Mouse (Mus musculus) neural tube, embryonic 15.5 days (tissue): ENCODE measurements around the gene Btbd6. TPM values are rescaled to one million over a fixed set of nuclear protein-coding genes. Genes with fewer than 3 reads are reported as not detected.
A peak's percentile ranks its signal among the peaks of the same experiment; 100 is the strongest.

Experiments
- ATAC-seq: fragments of 200-750 bp; cut with Nextera tagmentation; 2 replicates; pipeline ENCODE4 v1.8.0; 2017; ENCODE audit warnings: mild to moderate bottlenecking, moderate TSS enrichment, moderate library complexity; ENCODE audit not compliant: low FRiP score
- H3K27ac ChIP-seq: fragments of 300-500 bp; sonication (generic); replicated peaks from 2 replicates; pipeline ENCODE4 v1.5.1; 2015; ENCODE audit warnings: mild to moderate bottlenecking, inconsistent platforms
- H3K27me3 ChIP-seq: fragments of 300-500 bp; sonication (generic); replicated peaks from 2 replicates; pipeline ENCODE4 v1.6.1; 2015; ENCODE audit warnings: inconsistent platforms
- H3K36me3 ChIP-seq: fragments of 300-500 bp; sonication (generic); 2 replicates; pipeline ENCODE4 v1.6.1; 2015; ENCODE audit warnings: inconsistent platforms
- H3K4me1 ChIP-seq: fragments of 300-500 bp; sonication (generic); 2 replicates; pipeline ENCODE4 v1.6.1; 2015; ENCODE audit warnings: inconsistent platforms
- H3K4me2 ChIP-seq: fragments of 300-500 bp; sonication (generic); 2 replicates; pipeline ENCODE4 v1.6.1; 2015; ENCODE audit warnings: inconsistent platforms, mild to moderate bottlenecking, moderate library complexity
- H3K4me3 ChIP-seq: fragments of 300-500 bp; sonication (generic); replicated peaks from 2 replicates; pipeline ENCODE4 v1.5.1; 2015; ENCODE audit warnings: mild to moderate bottlenecking, inconsistent platforms
- H3K9ac ChIP-seq: fragments of 300-500 bp; sonication (generic); replicated peaks from 2 replicates; pipeline ENCODE4 v1.6.1; 2015; ENCODE audit warnings: mild to moderate bottlenecking, inconsistent platforms
- H3K9me3 ChIP-seq: fragments of 300-500 bp; sonication (generic); replicated peaks from 2 replicates; pipeline ENCODE4 v1.6.1; 2016; ENCODE audit warnings: inconsistent platforms
- WGBS: fragments of 180-500 bp; shearing (Covaris S2); methylation state at CpG from one replicate; pipeline ENCODE4 v1.1.7; 2015; ENCODE audit warnings: mixed read lengths; 5-methylcytosine and 5-hydroxymethylcytosine counted together
- polyA plus RNA-seq: library from polyadenylated mRNA; unstranded; fragments of >200 nt; fragmentation: Nextera tagmentation; extraction: Ambion mirVana; gene quantifications from 2 replicates; pipeline ENCODE4 v1.2.1, GENCODE M21; 2015

Gene Btbd6
- polyA plus RNA-seq, 1 experiment from 2014 or later, result 50.0 TPM

GRCm38 (mm10) chr12:113027495-113027894 lies 51.2 kb downstream of the Btbd6 start:
- ATAC-seq, result no peak
- H3K4me1 ChIP-seq, result peaks cover 30% of the 10 kb centered on the region
- H3K36me3 ChIP-seq, result peaks cover 5% of the 10 kb centered on the region; the same call in 1 of the 2 replicates
- peak overlapping the region; percentile 48; the same call in 1 of the 2 replicates for H3K27ac ChIP-seq
- H3K9me3 ChIP-seq, result no peaks in the 10 kb centered on the region
- H3K9ac ChIP-seq, result no peak overlapping the region
- no peak overlapping the region for H3K4me2 ChIP-seq
- WGBS, result 93% methylated on average over 2 of the region's 2 CpGs
- no peaks in the 10 kb centered on the region for H3K27me3 ChIP-seq
- no peak overlapping the region for H3K4me3 ChIP-seq

GRCm38 (mm10) chr12:113028067-113028466 lies 51.8 kb downstream of the Btbd6 start:
- Histone ChIP-seq H3K36me3 (peaks cover 5% of the 10 kb centered on the region; the same call in 1 of the 2 replicates), H3K9me3 (no peaks in the 10 kb centered on the region), H3K27me3 (no peaks in the 10 kb centered on the region), H3K9ac (no peak overlapping the region), H3K4me2 (no peak overlapping the region), H3K27ac (peak overlapping the region; percentile 48), H3K4me1 (peaks cover 36% of the 10 kb centered on the region), H3K4me3 (no peak overlapping the region)
- 27% methylated on average over 5 of the region's 5 CpGs for WGBS
- ATAC-seq, result no peak

Other genes with a start within 250 kb of the Btbd6 start
- gene Pld4, start 215.8 kb upstream of the Btbd6 start, polyA plus RNA-seq, result 8.4 and 42.0 TPM in 2 replicates
- 4.5 and 5.7 TPM in 2 replicates for gene Ahnak2, start 173.8 kb upstream of the Btbd6 start, polyA plus RNA-seq
- gene Clba1, start 167.5 kb upstream of the Btbd6 start, polyA plus RNA-seq, result 19.6 and 21.1 TPM in 2 replicates
- gene Cdca4, start 147.1 kb upstream of the Btbd6 start, polyA plus RNA-seq, result 30.3 and 48.6 TPM in 2 replicates
- gene Gpr132, start 108.3 kb upstream of the Btbd6 start, polyA plus RNA-seq, result 0.08 and 2.8 TPM in 2 replicates
- gene Jag2, start 46.7 kb upstream of the Btbd6 start, polyA plus RNA-seq, result 13.6 and 14.8 TPM in 2 replicates
- gene Nudt14, start 34.4 kb upstream of the Btbd6 start, polyA plus RNA-seq, result 62.4 and 66.8 TPM in 2 replicates
- gene Brf1, start 24.2 kb downstream of the Btbd6 start, polyA plus RNA-seq, result 44.1 and 49.3 TPM in 2 replicates
- 21.9 and 27.6 TPM in 2 replicates for gene Pacs2, start 38.0 kb downstream of the Btbd6 start, polyA plus RNA-seq
- not detected in 2 replicates for gene Tex22, start 98.0 kb downstream of the Btbd6 start, polyA plus RNA-seq
- 14.3 and 15.0 TPM in 2 replicates for gene Mta1, start 121.8 kb downstream of the Btbd6 start, polyA plus RNA-seq
- 259 and 289 TPM in 2 replicates for gene Crip2, start 163.8 kb downstream of the Btbd6 start, polyA plus RNA-seq
- 53.4 and 404 TPM in 2 replicates for gene Crip1, start 169.8 kb downstream of the Btbd6 start, polyA plus RNA-seq
- gene Tedc1, start 179.9 kb downstream of the Btbd6 start, polyA plus RNA-seq, result 19.6 and 36.6 TPM in 2 replicates
- 47.2 and 52.2 TPM in 2 replicates for gene Tmem121, start 209.4 kb downstream of the Btbd6 start, polyA plus RNA-seq